Comparison of ENCODE assay signal across 19 mouse cellular contexts in the genomic region with DNA sequence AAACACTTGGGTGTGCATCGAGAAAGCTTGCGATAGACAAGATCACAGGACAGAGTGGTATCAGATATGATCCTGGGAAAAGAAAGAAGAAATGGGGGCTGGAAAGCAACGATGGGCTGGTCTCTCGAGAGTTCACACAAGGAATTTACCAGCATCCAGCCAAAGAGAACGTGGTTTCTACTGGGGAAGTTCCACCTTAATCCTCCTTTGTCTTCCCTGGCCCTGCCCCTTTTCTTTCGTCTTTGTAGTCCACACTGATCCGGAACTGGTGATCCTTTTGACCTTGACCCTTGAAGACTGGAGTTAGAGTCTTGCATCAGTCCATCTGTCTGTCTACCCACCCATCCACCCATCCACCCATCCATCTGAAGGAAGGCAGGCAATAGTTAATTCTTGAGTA.
"Had no signal": no experiment of that assay in that cellular context is flagged by ENCODE, and none has a peak within 500 bp of the region (broad histone marks: within the 10 kb centered on the region; RNA-seq: fewer than 3 reads in every experiment).

No protein-coding gene starts in this region.

- H3K4me1 ChIP-seq: lung, embryonic 15.5 days; midbrain, embryonic 10.5 days; midbrain, embryonic 12.5 days; neural tube, embryonic 13.5 days; neural tube, embryonic 15.5 days had no signal

- H3K9me3 ChIP-seq: lung, embryonic 15.5 days; midbrain, embryonic 10.5 days; midbrain, embryonic 12.5 days; neural tube, embryonic 13.5 days; neural tube, embryonic 15.5 days had no signal

- H3K4me3 ChIP-seq: lung, embryonic 15.5 days; midbrain, embryonic 10.5 days; midbrain, embryonic 12.5 days; myocyte; neural tube, embryonic 13.5 days; neural tube, embryonic 15.5 days had no signal

- H3K9ac ChIP-seq: liver, postnatal 0 days; lung, embryonic 15.5 days; midbrain, embryonic 12.5 days; neural tube, embryonic 13.5 days; neural tube, embryonic 15.5 days had no signal

- H3K27ac ChIP-seq: lung, embryonic 15.5 days; midbrain, embryonic 10.5 days; midbrain, embryonic 12.5 days; neural tube, embryonic 13.5 days; neural tube, embryonic 15.5 days had no signal

- DNase-seq: liver, postnatal 0 days; lung, adult 2 months; lung, postnatal 14 days; lung, postnatal 36 days; midbrain, embryonic 14.5 days; retina, postnatal 1 day; right cerebral cortex, adult 18-20 months; right cerebral cortex, postnatal 25 days; right cerebral cortex, postnatal 4 days; spleen, adult 18-20 months; thymus, adult 2 months; thymus, postnatal 25 days; thymus, postnatal 4 days had no signal

- H3K36me3 ChIP-seq: lung, embryonic 15.5 days; midbrain, embryonic 10.5 days; midbrain, embryonic 12.5 days; neural tube, embryonic 13.5 days; neural tube, embryonic 15.5 days had no signal
